Mouse (Mus musculus): ENCODE measurements around the gene Egr2.
A peak's percentile ranks its signal among the peaks of the same experiment; 100 is the strongest.

The Egr2 gene

DNA sequence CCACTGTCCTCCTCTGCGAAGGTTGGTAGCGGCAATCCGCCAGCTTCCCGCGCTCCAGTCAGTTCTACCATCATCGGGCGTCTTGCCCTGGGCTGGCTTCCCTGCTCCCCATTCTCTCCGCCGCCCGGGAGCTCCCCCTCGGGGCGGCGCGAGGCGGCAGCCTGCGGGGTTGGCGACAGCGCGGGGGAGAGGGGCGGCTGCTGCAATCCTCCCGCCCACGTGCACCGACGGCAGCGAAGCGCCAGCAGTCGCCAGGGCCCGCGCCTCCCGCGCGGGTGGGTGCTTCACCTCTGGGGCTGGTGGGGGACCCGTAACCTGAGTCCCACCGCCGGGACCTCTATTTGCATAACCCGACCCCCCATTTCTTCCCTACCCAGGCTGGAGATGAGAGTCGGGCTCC, at the start of gene Egr2:
Gene Egr2, plus strand, starts transcription at position 220 of the 400 bp plus-strand sequence.
- DNase-seq: peak; percentile 18

GRCm38 (mm10) chr10:67487496-67487895, 47.8 kb upstream of the Egr2 start:
- DNase-seq: no peak

DNA sequence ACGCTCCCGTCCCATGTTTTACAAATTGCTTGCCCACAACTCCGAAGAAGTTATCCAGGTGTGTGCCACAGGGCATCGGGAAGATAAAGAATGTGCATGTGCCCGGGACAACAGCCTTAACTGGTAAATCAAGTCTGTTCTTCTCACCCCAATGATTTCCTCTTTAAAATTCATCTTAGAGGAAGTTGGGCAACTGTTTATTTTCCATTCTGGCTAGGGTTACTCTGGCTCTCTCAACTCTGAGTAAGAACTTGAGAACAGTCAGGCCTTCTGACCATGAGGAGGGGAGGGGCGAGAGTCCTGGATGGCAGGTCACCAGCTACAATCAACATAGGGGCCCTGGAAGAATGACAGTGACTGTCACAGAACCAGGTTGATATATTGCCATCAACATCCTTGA, 45.4 kb upstream of the Egr2 start:
- no peak for DNase-seq

- DNase-seq: no peak
Observed at GRCm38 (mm10) chr10:67490632-67491031, 44.6 kb upstream of the Egr2 start.

GRCm38 (mm10) chr10:67492161-67492571, 43.1 kb upstream of the Egr2 start:
- DNase-seq: no peak

GRCm38 (mm10) chr10:67493556-67493955, 41.7 kb upstream of the Egr2 start:
- DNase-seq: no peak

DNA sequence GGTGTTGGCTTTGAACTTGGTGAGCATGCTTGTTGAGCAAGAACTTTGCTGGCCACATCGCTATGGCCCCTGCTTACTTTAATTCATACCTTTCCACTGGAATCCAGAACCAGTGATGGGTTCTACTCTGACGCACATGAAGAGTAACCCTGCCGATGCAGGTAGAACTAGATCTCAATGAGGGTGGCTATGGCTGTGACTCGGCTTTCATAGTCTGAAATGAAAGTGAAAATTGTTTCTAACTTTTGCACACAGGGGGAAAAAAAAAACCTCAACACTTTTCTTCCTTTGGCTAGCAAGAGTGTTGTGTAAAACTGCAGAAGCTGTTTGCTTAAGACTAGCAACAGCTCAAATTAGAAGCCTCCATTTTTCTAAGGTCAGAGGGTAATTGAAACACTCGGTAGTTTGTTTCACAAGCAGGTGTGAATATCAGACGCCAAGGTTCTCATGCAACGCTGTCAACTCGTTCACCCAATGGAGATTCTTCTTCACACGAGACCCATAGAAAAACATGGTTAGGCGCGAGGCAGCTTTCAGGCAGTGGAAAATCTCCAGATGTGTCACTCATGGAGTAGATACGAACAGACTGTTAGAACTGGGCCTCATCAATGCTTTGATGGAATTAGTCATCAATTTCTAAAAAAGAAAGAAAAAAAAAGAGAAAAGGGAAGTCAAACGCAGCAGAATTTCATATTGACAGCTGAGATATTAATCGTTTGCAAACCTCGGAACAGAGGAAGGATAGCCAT, 38.0 kb upstream of the Egr2 start:
- no peak for DNase-seq

GRCm38 (mm10) chr10:67497951-67498350, 37.3 kb upstream of the Egr2 start:
- no peak for DNase-seq

GRCm38 (mm10) chr10:67503320-67503995, 31.8 kb upstream of the Egr2 start:
- DNase-seq: no peak

DNA sequence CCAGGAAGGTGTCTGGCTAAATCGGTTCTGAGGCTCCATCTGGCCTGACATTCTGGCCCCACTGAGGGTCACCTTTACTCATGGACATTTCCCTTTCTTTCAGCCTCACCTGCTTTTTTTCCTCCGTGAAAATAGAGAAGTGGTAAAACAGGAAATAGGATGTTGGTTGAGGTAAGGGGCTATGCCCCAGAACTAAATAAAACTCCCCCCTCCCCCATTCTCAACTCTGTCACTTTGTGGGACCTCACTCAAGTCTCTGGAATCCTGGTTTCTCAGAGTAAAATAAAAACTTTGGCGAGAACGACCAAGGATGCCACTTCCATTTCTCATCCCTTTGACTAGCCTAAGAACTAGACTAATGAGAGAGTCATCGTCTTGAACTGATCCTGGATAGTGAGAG, 31.2 kb upstream of the Egr2 start:
- DNase-seq: no peak

GRCm38 (mm10) chr10:67505248-67505647, 30.0 kb upstream of the Egr2 start:
- no peak for DNase-seq

- no peak for DNase-seq
Observed at GRCm38 (mm10) chr10:67512211-67512610, 23.1 kb upstream of the Egr2 start.

DNA sequence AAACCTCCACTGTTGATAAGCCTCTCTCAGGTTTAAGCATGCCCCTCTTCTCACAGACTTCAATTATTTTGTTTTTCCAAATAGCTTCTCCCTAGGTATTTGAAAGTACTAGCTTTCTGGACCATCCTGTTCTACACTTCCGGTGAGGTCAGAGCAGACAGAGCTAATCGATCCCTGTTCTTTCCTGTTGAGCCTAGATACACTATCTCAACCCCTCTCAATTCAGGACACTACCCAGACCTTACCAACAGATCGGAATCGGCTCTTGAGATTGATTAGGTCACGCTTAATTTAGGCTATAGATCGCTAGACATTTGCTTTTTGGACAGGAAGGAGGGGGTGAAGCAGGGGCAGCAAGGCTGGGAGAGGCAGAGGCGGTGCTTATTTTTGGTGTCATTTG, 22.4 kb upstream of the Egr2 start:
- no peak for DNase-seq

DNA sequence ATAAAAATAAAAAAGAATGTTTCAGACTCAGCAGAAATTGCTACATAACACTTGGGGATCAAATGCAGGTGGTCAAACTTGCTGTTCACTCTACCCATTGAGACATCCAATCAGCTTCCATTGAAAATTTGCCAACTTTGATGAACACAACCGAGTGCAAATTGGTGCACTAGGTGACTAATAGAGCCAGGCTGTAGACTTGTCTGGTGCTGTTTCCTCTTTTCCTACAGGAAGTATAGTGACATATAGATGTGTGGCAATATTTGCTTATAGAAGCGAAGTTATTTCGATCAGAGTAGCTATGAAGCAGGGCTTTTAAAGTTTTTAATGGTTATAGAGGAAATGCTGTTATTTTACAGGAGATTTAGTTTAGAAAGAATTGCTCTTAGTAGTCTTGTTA, 16.5 kb upstream of the Egr2 start:
- DNase-seq: no peak

GRCm38 (mm10) chr10:67524130-67524529, 11.1 kb upstream of the Egr2 start:
- DNase-seq: no peak

DNA sequence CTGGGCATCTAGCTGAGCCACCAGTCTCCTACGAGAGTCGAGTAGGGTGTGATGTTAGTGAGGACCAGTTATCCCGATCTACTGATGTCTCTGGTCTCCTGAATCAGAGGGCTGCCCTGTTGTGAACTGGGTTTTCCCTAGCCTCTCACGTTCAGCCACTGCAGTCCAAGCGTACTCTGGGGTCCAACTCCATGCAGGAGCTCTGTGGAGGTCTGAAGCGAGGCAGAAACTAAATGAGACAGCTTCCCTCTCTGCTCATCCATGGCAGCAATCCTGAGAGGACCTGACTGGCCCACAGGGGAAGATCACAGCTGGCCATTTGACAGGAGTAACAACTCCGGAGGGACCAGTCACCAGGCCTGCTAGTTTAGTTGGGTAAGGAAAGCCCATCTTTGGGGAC, 10.6 kb upstream of the Egr2 start:
- no peak for DNase-seq

GRCm38 (mm10) chr10:67526435-67526834, 8.8 kb upstream of the Egr2 start:
- no peak for DNase-seq

DNA sequence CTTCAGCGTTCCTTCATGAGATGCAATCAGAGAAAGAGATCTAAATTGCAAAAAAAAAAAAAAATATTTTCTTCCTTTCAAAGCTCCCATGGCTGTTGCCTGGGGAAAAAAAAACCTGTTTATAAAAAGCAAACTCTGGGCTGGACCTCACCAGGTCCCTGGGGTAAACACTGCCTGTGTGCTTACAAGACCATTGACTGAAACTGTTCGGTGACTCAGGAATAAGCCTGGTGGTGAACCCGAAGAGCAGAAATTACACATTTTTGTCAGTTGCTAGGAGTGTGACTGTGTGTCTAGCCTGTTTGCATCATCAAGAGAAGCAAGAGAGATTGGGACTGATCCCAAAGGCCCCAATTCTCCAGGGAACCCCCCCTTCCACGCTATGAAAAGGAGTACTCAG, 5.5 kb upstream of the Egr2 start:
- no peak for DNase-seq

DNA sequence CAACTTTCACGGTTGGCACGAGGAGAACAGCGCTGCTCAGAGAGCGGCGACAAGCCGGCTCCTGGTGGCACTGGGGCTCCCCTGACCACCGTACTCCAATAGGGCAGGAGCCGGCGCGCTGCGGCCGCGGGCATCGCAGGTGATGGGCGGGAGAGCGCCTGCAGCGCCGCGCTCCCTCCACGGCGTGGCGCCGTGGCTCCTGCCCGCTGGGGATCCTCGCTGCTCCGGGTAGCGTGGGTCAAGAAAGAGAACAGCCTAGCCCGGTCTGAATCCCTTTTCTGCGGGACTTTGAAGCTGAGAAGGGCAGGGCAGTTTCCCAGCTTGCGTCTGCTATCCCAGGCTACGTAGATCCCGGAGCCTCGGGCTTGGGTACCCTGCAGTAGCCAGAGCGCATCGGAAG, 697 bp downstream of the Egr2 start:
- DNase-seq: peak; percentile 46

DNA sequence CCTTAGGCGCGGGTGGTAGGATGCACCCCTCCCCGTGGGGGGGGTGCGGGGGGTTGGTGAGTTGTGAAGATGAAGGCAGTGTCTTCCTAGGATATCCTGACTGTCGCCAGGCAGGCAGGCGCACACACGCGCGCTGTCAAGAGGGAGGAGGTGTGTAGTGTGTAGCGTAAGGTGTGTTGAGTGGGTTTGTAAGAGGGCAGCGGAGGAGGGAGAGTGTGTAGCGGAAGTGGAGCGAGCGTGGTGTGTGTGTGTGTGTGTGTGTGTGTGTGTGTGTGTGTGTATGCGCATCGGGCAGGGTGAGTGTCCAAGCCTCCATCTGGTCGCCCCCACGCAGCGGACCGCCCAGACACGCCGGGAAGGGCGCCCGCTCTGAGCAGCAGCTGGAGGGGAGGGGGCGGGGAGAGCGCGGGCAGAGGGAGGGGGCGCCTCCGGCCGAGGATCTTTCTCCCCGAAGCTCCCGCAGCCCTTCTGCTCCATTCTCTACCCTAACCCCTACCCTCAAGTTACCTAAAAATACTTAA, 1.4 kb downstream of the Egr2 start:
- DNase-seq: peak; percentile 21

DNA sequence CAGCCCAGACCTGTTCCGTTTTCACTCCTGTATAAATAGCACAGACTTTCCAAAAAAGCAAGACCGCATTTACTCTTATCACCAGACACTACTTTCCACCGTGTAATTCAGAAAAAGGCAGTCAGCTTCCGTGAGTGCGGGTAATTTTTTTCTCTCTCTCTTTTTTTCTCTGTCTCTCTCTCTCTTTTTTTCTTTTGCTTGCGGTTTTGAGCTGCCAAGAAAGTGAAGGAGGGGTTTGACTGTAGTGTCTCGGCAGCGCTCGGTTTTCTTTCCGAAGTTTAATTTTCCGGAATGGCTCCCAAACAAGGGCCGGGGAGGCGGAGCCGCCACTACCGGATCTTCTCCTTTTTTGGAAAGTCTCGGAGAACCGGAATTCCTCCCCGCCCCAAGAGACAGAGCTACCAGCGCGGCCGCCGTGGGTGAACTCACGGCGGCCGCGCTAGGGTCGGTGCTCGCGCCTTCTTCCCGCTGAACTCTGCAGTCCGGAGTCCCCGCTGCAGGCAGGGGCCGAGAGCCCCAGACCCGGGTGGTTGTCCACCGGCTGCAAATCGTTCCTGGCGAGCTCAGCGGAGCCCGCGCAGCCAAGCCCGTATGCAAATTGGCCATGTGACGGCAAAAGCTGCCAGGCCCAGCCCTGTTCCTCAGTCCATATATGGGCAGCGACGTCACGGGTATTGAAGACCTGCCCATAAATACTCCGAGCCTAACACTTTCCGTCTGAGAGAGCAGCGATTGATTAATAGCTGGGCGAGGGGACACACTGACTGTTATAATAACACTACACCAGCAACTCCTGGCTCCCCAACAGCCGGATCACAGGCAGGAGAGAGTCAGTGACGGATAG, 2.1 kb downstream of the Egr2 start:
- peak; percentile 73 for DNase-seq

- DNase-seq: peak; percentile 12
Observed at GRCm38 (mm10) chr10:67538106-67538505, 2.8 kb downstream of the Egr2 start.

Measured in cerebellum, adult 11 months (tissue).